Mouse (Mus musculus): ENCODE results near the gene Iqsec1.

GRCm38 (mm10) chr6:90772120-90772519, 216.4 kb downstream of the Iqsec1 start:
- TF ChIP-seq CTCF (IDR thresholded peaks at IDR 0.05; ENCODE audit: low read depth): no peak
- no peak for TF ChIP-seq EP300 (IDR thresholded peaks at IDR 0.05; ENCODE audit: low read depth)
